Mouse (Mus musculus): ENCODE measurements at regions not wholly inside any gene's neighbourhood (a gene's known extent, or its start where the extent isn't known, plus 50 kb on each side); places are given as distances from the start of the nearest gene placed in this dataset.
A peak's percentile ranks its signal among the peaks of the same experiment; 100 is the strongest.

GRCm38 (mm10) chr3:135971611-135972010 lies 146.5 kb downstream of the Slc39a8 start:
- no peak for DNase-seq (ENCODE audit: low read depth)

- DNase-seq (ENCODE audit: low read depth), result no peak
Observed at GRCm38 (mm10) chr3:135972413-135972812, 147.3 kb downstream of the Slc39a8 start.

DNA sequence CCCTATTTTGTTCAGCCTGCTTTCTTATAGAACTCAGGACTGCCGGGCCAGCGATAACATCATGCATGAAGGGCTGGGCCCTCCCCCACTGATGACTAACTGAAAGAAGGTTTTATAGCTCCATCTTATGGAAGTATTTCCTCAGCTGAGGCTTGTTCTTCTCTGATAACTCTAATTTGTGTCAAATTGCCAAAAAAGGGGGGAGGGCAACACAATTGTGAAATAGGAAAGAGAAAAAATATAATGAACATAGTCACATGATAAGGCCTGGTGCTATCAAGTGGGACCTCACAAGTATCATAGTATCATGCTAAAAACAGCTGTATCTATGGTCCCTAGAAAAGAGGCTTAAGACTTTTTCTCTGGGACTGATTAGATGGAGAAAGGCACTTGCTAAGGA lies 148.2 kb downstream of the Slc39a8 start:
- DNase-seq (ENCODE audit: low read depth), result no peak

DNA sequence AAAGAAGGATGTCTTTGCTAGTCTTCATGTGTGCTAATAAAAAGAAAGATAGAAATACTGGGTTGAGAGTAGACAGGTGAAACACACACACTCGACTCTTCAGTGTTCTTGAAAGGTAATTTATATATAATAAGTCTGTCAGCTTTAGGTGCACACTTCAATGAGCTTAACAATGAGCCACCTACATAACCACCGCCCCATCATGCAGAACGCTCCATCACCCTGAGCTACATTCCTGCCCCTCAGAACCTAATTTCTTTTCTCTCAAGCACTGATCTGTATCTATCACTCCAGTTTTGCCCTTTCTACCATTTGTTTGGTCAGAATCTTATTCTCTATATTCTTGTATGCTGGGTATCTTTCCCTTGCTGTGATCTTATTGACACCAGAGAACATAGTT lies 148.8 kb downstream of the Slc39a8 start:
- no peak for DNase-seq (ENCODE audit: low read depth)

DNA sequence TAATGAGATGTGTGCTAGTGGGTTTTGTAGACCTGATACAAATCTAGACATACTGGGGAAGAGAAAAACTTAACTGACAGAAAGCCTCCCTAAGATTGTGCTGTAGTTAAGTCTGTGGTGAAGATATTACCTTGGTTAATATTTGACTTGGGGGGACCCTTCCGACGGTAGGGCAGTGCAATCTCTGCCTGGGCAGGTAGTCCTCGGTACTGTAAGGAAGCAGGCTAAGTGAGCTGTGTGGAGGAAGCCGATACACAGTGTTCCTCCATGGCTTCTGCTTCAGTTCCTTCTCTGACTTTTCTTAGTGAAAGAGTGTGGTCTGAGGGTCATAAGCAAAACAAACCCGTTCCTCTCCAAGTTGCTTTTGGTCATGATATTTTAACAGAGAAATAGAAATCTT lies 149.7 kb downstream of the Slc39a8 start:
- no peak for DNase-seq (ENCODE audit: low read depth)

DNA sequence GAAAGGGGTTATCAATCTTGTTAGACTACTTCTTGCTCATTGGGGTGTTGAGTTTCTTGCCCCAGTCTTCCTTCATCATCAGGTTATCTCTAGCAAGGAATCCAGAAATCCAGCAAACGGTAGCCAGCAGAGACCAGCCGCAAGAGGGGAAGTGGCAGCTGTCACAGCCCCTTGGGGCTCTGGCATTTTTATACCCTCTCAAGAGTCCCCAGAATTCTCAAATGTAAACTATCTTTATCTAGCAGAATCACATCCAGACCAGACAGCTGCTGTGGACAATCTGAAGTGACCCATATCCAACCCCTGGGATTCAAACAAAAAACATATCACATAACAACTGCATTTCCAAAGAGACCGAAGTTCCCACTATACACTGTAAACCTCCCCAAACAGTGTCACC lies 162.1 kb downstream of the Slc39a8 start:
- no peak for DNase-seq (ENCODE audit: low read depth)

- DNase-seq (ENCODE audit: low read depth), result no peak
Observed at GRCm38 (mm10) chr3:135989281-135989680, 164.2 kb downstream of the Slc39a8 start.

DNA sequence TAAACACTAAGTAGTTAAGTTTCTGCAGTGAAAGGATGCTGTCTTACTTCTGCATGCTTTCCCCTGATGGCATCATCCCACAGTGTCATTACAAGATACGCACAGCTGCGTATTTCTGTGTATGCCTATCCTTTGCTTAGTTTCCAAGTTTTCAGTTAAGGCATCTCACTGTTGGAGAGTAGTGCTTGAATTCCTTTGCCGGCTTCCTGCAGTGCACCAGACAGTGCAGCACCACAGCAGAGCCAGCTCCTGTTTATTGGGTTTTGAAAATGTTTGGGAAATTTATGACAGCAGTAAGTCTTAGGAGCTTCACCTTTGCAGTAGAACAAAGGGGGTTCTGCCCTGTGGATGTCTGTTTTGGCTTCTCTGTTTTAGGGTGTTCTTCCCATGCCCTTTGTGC lies 165.3 kb downstream of the Slc39a8 start:
- no peak for DNase-seq (ENCODE audit: low read depth)

DNA sequence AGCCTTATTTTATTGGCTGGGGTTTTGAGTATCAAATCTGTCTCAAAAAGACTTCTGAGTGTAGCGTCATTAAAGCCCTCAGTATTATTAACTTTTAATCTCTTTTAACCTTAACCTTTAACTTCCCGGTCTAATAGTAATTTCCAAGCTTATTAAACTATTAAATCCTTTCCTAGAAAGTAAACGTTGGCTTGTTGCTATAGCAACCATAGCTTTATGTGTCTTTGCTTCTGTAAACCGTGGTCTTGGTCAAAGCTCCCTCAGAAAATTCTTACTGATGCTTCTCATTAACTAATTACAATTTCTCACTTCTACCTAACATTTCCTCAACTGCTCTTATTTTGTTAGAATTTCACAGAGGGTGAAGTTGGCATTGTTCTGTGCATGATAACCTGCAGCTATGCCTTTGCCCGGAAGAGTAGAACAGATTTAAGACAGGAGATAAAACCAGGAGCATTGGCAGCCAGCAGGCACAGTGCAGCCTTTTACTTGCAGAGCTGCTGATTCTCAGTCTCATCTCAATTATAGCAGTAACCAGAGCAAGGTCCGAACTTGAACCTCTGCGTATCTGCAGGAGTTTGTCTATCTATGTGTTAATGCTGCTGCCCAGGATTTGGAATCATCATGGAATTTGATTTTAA lies 165.9 kb downstream of the Slc39a8 start:
- DNase-seq (ENCODE audit: low read depth), result no peak

DNA sequence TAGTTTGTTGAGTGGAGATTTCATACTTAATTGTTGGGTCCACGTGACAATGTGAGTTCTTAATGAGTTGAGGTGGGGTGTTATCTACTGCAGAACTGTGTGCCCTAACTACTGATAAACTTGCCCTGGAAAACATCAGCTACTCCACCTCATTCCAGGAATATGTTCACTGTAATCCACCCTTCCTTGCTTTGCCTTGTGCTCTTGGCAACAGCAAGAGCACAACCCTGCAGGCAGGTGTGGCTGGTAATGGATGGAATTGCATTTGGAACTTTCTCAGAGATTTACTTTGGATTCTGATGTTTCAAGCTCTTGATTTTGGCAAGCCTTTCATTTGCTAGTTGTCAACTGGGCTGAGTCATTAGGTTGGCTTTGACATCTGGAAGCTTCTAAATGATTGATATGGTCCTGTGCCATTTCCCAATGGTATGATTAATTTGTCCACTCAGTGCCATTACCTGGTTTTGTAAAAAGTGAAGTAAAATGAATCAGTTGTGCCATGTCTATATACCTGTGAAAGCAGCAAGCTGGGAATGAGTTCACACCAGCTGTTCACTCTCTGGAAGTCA lies 175.6 kb downstream of the Slc39a8 start:
- peak; percentile 63 for DNase-seq (ENCODE audit: low read depth)

All from fibroblast of lung, adult 2 months (primary cell).